Mouse (Mus musculus) G1E (cell line): ENCODE data around the gene Lat2. TPM values are rescaled to one million over a fixed set of nuclear protein-coding genes. Genes with fewer than 3 reads are reported as not detected.

Experiments
- ATAC-seq: 2 replicates; pipeline ENCODE4 v1.8.0; 2016; ENCODE audit warnings: mild to moderate bottlenecking; ENCODE audit not compliant: insufficient number of reproducible peaks, poor library complexity, low FRiP score, severe bottlenecking; ENCODE audit errors: extremely low read depth
- DNase-seq: peaks from one replicate; pipeline ENCODE4 v3.0.0; 2012; ENCODE audit warnings: low spot score
- H3K27me3 ChIP-seq: 2 replicates; pipeline ENCODE4 v1.6.1; 2012; ENCODE audit warnings: mild to moderate bottlenecking, low read length, inconsistent platforms; ENCODE audit not compliant: insufficient read depth
- H3K36me3 ChIP-seq: replicated peaks from 2 replicates; pipeline ENCODE3; 2012; ENCODE audit warnings: mild to moderate bottlenecking, inconsistent platforms
- H3K4me1 ChIP-seq: 2 replicates; pipeline ENCODE4 v1.6.1; 2012; ENCODE audit warnings: low read depth, low read length, inconsistent platforms, mixed read lengths; ENCODE audit not compliant: insufficient read depth
- H3K4me3 ChIP-seq: 2 replicates; pipeline ENCODE4 v1.5.1; 2012; ENCODE audit warnings: low read depth, mild to moderate bottlenecking, inconsistent platforms, low read length, moderate library complexity, mixed read lengths
- H3K9me3 ChIP-seq: replicated peaks from 2 replicates; pipeline ENCODE4 v1.6.1; 2012; ENCODE audit warnings: inconsistent platforms
- CTCF ChIP-seq: IDR thresholded peaks from 2 replicates; pipeline ENCODE4 v1.5.1; 2012; ENCODE audit warnings: low read depth, low read length, inconsistent platforms, mixed read lengths
- GATA1 ChIP-seq: IDR thresholded peaks from 2 replicates; pipeline ENCODE4 v1.6.1; 2012; ENCODE audit warnings: borderline replicate concordance, low read length, inconsistent platforms, mixed read lengths
- GATA2 ChIP-seq: IDR thresholded peaks from 2 replicates; pipeline ENCODE4 v1.6.1; 2012; ENCODE audit warnings: low read depth, low read length, inconsistent platforms, borderline replicate concordance
- POLR2AphosphoS5 ChIP-seq: IDR thresholded peaks from 2 replicates; pipeline ENCODE4 v1.6.1; 2012; ENCODE audit warnings: low read depth, low read length, inconsistent platforms; ENCODE audit not compliant: insufficient replicate concordance
- TAL1 ChIP-seq: conservative IDR thresholded peaks from 2 replicates; pipeline ENCODE4 v1.6.1; 2012; ENCODE audit warnings: low read depth, low read length, inconsistent platforms, mixed read lengths
- polyA plus RNA-seq: library from polyadenylated mRNA; stranded (reverse); fragments of >175 nt; gene quantifications from 2 replicates; pipeline ENCODE4 v1.2.3, GENCODE M21; 2012
- total RNA-seq, 2 experiments: library from RNA; stranded (forward) in 1 of 2; stranded (reverse) in 1 of 2; fragments of 200-1000 nt in 1 of 2; fragments of >200 nt in 1 of 2; fragmentation: Nextera tagmentation in 1 of 2; gene quantifications; 2 replicates each; pipeline ENCODE4 v1.2.3; 2014 to 2017

Lat2 gene
- total and polyA plus RNA-seq, 3 experiments: 0.28 to 12.8 TPM; not detected in 1

DNA sequence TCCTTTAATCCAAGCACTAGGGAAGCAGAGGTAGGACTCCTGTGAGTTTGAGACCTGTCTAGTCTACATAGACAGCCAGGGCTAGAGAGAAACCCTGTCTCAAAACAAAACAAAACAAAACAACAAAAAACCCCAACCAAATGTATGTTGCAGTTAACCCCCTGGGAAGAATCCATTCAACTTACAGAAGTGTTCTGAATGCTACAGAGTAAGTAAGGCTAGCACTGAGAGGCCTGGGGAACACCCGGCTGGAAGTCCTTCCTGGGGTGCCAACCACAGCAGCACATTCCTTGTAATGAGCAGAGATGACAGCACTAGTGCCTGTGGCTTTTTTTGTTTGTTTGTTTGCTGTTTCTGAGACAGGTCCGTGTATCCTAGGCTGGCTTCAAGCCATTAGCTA lies 18.0 kb upstream of the Lat2 start:
- H3K4me1 ChIP-seq: peaks cover 72% of the 10 kb centered on the region
- no peak overlapping the region for H3K4me3 ChIP-seq
- TF ChIP-seq GATA2 (no peak), GATA1 (no peak), CTCF (no peak), TAL1 (no peak), POLR2AphosphoS5 (no peak)
- DNase-seq (no peak), ATAC-seq (no peak)
- no peaks in the 10 kb centered on the region for H3K27me3 ChIP-seq
- no peaks in the 10 kb centered on the region for H3K9me3 ChIP-seq
- H3K36me3 ChIP-seq: peaks cover 93% of the 10 kb centered on the region

DNA sequence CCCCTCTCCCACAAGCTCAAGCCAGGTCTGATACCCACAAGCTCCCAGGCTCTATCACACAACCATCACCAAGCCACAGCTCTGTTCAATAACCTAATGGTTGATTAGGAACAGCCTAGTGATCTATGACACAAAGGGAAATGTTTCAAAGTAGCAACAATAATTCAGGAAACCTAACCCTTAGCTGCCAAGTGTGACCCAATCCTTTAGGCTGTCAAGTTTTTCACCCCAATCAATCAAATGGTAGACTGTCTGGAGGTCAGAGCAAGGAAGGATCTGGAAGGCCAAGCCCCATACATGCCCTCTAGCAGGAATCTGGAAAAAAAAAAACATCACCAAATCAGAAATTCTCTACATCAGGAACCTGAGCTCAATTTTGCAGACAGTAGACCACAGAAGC lies 16.0 kb upstream of the Lat2 start:
- Histone ChIP-seq H3K4me3 (no peak overlapping the region), H3K36me3 (peaks cover 98% of the 10 kb centered on the region), H3K9me3 (no peaks in the 10 kb centered on the region), H3K27me3 (no peaks in the 10 kb centered on the region), H3K4me1 (peaks cover 70% of the 10 kb centered on the region)
- ATAC-seq (no peak), DNase-seq (no peak)
- TF ChIP-seq CTCF (no peak), POLR2AphosphoS5 (no peak), TAL1 (no peak), GATA1 (no peak), GATA2 (no peak)

DNA sequence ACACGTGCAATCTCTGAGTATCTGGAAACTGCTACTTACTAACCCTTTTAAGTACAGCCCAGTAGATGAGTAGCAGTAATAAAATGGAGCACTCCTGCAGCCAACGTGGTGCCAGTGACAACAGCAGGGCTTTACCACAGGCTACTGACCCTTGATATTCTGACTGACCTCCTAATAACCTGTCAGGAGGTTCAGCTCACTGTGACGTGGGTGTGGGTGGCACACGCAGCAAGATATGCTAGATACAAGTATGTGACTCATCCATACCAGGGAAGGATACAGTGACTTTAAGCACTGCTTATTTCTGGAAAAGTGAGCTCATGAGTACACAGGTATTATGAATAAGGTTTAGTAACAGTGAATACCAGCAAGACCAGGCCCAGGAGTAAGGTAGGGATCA lies 14.7 kb upstream of the Lat2 start:
- Histone ChIP-seq H3K4me1 (peaks cover 64% of the 10 kb centered on the region), H3K9me3 (no peaks in the 10 kb centered on the region), H3K36me3 (peaks cover 99% of the 10 kb centered on the region), H3K4me3 (no peak overlapping the region), H3K27me3 (no peaks in the 10 kb centered on the region)
- ATAC-seq (no peak), DNase-seq (no peak)
- no peak for TF ChIP-seq POLR2AphosphoS5
- TF ChIP-seq TAL1: no peak
- TF ChIP-seq GATA1: no peak
- no peak for TF ChIP-seq CTCF
- no peak for TF ChIP-seq GATA2

DNA sequence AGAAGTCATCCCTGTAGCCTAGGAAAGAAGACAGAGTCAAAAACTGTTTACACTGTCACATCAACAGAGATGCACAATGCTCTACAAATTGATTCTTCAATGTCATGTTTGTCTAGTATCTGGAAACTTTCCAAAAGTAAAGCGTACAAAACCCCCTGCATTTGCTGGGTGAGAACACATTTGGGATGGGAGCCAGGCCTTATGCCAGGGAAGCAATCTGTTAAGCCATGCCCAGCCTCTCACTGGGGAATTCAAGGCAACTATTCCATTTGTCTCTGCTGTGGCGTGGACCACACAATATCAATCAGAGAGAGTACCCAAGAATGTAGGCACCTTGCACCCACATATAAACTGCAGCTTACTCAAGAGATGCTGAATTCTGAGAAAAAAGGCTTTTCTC lies 7.2 kb upstream of the Lat2 start:
- ATAC-seq: no peak

DNA sequence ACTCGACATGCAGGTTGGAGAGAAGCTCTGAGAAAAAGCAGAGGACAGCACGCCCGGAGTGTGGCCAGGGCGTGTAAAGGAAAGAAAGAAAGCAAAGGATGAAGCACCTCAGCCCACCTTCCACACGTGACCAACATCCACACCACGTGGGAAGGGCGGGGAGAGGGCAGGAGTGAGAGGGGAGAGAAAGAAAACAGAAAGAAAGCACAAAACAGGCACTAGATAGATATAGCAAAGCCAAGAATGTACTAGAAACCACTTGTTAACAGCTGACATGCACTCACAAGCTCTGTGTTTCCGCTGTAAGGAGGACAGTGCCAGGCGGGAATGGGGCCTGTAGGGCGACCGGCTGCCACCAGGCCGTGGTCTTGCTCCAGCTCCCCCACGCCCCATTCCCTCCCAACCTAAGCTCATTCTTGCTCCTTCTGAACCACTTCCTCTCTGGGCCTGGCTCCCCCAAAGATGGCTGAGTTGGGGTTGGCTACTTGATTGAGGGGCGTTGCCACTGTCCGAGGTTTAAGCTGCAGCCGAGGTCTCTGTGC lies 6.3 kb upstream of the Lat2 start:
- DNase-seq (no peak), ATAC-seq (no peak)
- peaks cover 24% of the 10 kb centered on the region for H3K4me1 ChIP-seq

More for the DNA sequence above, 7.2 kb upstream of the Lat2 start:
- no peak for DNase-seq
- H3K4me1 ChIP-seq: peaks cover 28% of the 10 kb centered on the region
- H3K4me3 ChIP-seq: no peak overlapping the region
- no peaks in the 10 kb centered on the region for H3K9me3 ChIP-seq
- no peaks in the 10 kb centered on the region; the same call in 1 of the 2 replicates for H3K27me3 ChIP-seq
- peaks cover 100% of the 10 kb centered on the region for H3K36me3 ChIP-seq
- TF ChIP-seq GATA2 (no peak), TAL1 (no peak), CTCF (no peak)

DNA sequence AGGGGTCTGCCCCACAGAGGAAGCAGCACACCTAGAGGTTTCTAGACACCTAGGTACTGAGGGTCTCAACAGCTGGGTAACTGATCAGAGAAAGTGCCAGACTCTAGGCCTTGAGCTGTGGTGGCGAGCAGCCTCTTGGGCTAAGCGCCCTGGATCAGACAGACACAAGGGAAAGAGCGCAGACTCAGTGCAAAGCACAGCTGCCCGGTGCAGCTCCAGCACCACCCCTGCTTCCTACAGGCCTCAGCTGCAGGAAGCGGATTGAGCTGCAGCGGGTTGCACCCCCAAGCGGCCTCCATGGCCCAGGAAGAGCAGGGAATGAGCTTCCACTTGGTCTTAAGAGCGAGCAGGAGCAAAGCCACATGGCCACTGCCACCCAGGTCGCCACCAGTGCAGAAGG lies 5.6 kb upstream of the Lat2 start:
- Histone ChIP-seq H3K4me3 (no peak overlapping the region), H3K27me3 (no peaks in the 10 kb centered on the region; the same call in 1 of the 2 replicates), H3K4me1 (peaks cover 25% of the 10 kb centered on the region), H3K9me3 (no peaks in the 10 kb centered on the region), H3K36me3 (peaks cover 97% of the 10 kb centered on the region)
- DNase-seq (no peak), ATAC-seq (no peak)
- TF ChIP-seq GATA1 (no peak), TAL1 (no peak), CTCF (no peak), POLR2AphosphoS5 (no peak), GATA2 (no peak)

More for the DNA sequence above, 6.3 kb upstream of the Lat2 start:
- no peak for TF ChIP-seq GATA2
- TF ChIP-seq POLR2AphosphoS5: no peak
- TF ChIP-seq CTCF: no peak
- TF ChIP-seq GATA1: no peak
- no peak for TF ChIP-seq TAL1
- Histone ChIP-seq H3K4me3 (no peak overlapping the region), H3K27me3 (no peaks in the 10 kb centered on the region; the same call in 1 of the 2 replicates), H3K36me3 (peaks cover 97% of the 10 kb centered on the region), H3K9me3 (no peaks in the 10 kb centered on the region)
